Mouse (Mus musculus): Measurements from ENCODE around the gene Upk2. TPM values are rescaled to one million over a fixed set of nuclear protein-coding genes. Genes with fewer than 3 reads are reported as not detected.
"Not testable (repeated sequence)": the region's sequence is repeated elsewhere in the genome, so short reads cannot be mapped to it uniquely, and the experiment has no call there.

The Upk2 gene
- total and polyA plus RNA-seq, 3 experiments, result 0.53 TPM; not detected in 2

DNA sequence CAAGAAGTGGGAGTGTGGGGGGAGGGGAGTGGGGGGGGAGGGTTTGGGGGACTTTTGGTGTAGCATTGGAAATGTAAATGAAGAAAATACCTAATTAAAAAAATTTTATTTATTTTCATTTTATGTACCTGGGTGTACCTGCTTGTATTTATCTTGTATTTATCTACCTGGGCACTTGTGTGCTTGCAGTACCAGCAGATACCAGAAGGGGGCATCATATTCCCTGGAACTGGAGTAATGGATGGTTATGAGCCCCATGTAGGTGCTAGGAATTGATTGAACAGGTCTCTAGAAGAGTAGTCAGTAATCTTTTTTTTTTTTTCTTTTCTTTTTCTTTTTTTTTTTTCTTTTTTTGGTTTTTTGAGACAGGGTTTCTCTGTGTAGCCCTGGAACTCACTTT, 4.4 kb downstream of the Upk2 start:
- no peak overlapping the region for H3K27ac ChIP-seq
- H3K36me3 ChIP-seq (ENCODE audit: control insufficient read depth, insufficient read depth, low read length), result no peaks in the 10 kb centered on the region
- TF ChIP-seq CTCF (IDR thresholded peaks at IDR 0.05), result peak; percentile 67
- no peak for TF ChIP-seq EP300 (IDR thresholded peaks at IDR 0.05; ENCODE audit: insufficient read depth, low read depth, low read length)
- intact Hi-C loops (cut with DNase I), result no loop called here
- no peaks in the 10 kb centered on the region for H3K79me2 ChIP-seq (replicated peaks; ENCODE audit: control insufficient read depth, insufficient read depth, low read length)
- H3K4me3 ChIP-seq, result no peak overlapping the region
- H3K4me1 ChIP-seq (ENCODE audit: control insufficient read depth, insufficient read depth, low read length), result no peaks in the 10 kb centered on the region
- no peak overlapping the region for H3K9ac ChIP-seq (ENCODE audit: low read depth, low read length)
- H3K27me3 ChIP-seq (ENCODE audit: control insufficient read depth, insufficient read depth, low read length), result no peaks in the 10 kb centered on the region
- DNase-seq, result no peak

GRCm38 (mm10) chr9:44444402-44445025, 10.3 kb downstream of the Upk2 start:
- WGBS, result 83% methylated on average over 7 of the region's 7 CpGs
- H3K27ac ChIP-seq; H3K4me3 ChIP-seq; intact Hi-C loops (cut with DNase I); H3K79me2 ChIP-seq (replicated peaks; ENCODE audit: control insufficient read depth, insufficient read depth, low read length); H3K36me3 ChIP-seq (ENCODE audit: control insufficient read depth, insufficient read depth, low read length); H3K9ac ChIP-seq (ENCODE audit: low read depth, low read length); DNase-seq; H3K4me1 ChIP-seq (ENCODE audit: control insufficient read depth, insufficient read depth, low read length); H3K27me3 ChIP-seq (ENCODE audit: control insufficient read depth, insufficient read depth, low read length): not testable (repeated sequence)

DNA sequence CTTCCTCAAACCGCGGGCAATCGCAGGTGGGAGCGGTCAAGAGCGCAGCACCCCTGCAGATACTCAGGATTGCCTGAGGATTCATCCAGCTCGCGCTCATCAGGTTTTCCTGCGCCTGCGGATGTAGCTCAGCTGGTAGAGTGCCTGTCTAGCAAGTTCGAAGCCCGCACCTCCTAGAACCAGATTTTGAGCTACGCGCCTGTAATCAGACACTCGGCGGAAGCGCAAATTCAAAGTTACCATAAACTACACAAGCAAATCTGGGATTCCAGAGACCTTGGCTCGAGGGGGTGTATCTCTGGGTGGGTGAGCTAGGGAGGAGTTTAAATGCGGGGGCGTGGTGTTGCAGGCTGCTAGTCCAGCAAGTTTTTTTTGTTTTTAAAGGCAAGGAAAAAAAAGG, 13.8 kb downstream of the Upk2 start, which contains the start of gene Foxr1:
Foxr1 (minus strand) TSS at position 176 of the 400 bp plus-strand sequence.
- Histone ChIP-seq H3K27me3 (ENCODE audit: control insufficient read depth, insufficient read depth, low read length) (no peaks in the 10 kb centered on the region; the same call in 1 of the 2 replicates), H3K36me3 (ENCODE audit: control insufficient read depth, insufficient read depth, low read length) (no peaks in the 10 kb centered on the region), H3K27ac (no peak within 1 kb of the TSS), H3K79me2 (replicated peaks; ENCODE audit: control insufficient read depth, insufficient read depth, low read length) (no peaks in the 10 kb centered on the region), H3K4me3 (no peak within 1 kb of the TSS), H3K9ac (ENCODE audit: low read depth, low read length) (no peak within 1 kb of the TSS), H3K4me1 (ENCODE audit: control insufficient read depth, insufficient read depth, low read length) (no peaks in the 10 kb centered on the region)
- TF ChIP-seq POLR2A (IDR thresholded peaks at IDR 0.05; ENCODE audit: insufficient read depth, low read depth, low read length) (no peak), EP300 (IDR thresholded peaks at IDR 0.05; ENCODE audit: insufficient read depth, low read depth, low read length) (no peak), CTCF (IDR thresholded peaks at IDR 0.05) (no peak)
- 65% methylated on average over 19 of the region's 19 CpGs for WGBS
- intact Hi-C loops (cut with DNase I), result no loop called here
- no peak for DNase-seq

DNA sequence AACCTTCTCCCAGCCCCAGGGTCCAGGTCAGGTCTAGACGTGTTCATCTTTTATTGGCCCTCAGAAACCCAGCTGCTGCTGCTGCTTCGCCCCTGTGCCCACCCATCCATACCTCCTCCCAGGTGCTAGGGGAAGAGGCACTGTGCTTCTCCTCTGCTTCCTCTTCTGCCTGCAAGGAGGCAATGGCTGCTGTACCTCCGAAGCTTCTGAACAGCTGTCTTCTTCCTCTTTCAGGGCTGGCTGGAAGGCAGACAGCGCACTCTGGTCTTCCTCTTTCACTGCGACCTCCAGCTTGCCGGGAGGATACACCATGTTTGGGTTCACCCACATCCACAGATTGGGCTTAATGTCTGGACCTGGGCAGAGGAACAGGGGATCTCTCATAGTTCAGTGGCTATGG, 19.0 kb downstream of the Upk2 start:
- no peaks in the 10 kb centered on the region for H3K79me2 ChIP-seq (replicated peaks; ENCODE audit: control insufficient read depth, insufficient read depth, low read length)
- H3K4me3 ChIP-seq, result no peak overlapping the region
- TF ChIP-seq CTCF (IDR thresholded peaks at IDR 0.05) (no peak), EP300 (IDR thresholded peaks at IDR 0.05; ENCODE audit: insufficient read depth, low read depth, low read length) (no peak), POLR2A (IDR thresholded peaks at IDR 0.05; ENCODE audit: insufficient read depth, low read depth, low read length) (no peak)
- no peaks in the 10 kb centered on the region; the same call in 1 of the 2 replicates for H3K27me3 ChIP-seq (ENCODE audit: control insufficient read depth, insufficient read depth, low read length)
- no peaks in the 10 kb centered on the region for H3K4me1 ChIP-seq (ENCODE audit: control insufficient read depth, insufficient read depth, low read length)
- H3K36me3 ChIP-seq (ENCODE audit: control insufficient read depth, insufficient read depth, low read length), result no peaks in the 10 kb centered on the region
- DNase-seq, result peak in 1 of 2 experiments; percentile 39
- intact Hi-C loops (cut with DNase I), result no loop called here
- WGBS, result 75% methylated on average over 6 of the region's 6 CpGs
- no peak overlapping the region for H3K9ac ChIP-seq (ENCODE audit: low read depth, low read length)
- no peak overlapping the region for H3K27ac ChIP-seq

GRCm38 (mm10) chr9:44432577-44433185, 22.1 kb downstream of the Upk2 start:
- H3K27me3 ChIP-seq (ENCODE audit: control insufficient read depth, insufficient read depth, low read length), result no peaks in the 10 kb centered on the region
- H3K36me3 ChIP-seq (ENCODE audit: control insufficient read depth, insufficient read depth, low read length), result no peaks in the 10 kb centered on the region
- H3K27ac ChIP-seq, result no peak overlapping the region
- no peaks in the 10 kb centered on the region for H3K4me1 ChIP-seq (ENCODE audit: control insufficient read depth, insufficient read depth, low read length)
- H3K9ac ChIP-seq (ENCODE audit: low read depth, low read length), result no peak overlapping the region
- intact Hi-C loops (cut with DNase I), result no loop called here
- WGBS, result 49% methylated on average over 5 of the region's 5 CpGs
- DNase-seq, result no peak
- H3K4me3 ChIP-seq, result no peak overlapping the region
- H3K79me2 ChIP-seq (replicated peaks; ENCODE audit: control insufficient read depth, insufficient read depth, low read length), result no peaks in the 10 kb centered on the region
- no peak for TF ChIP-seq CTCF (IDR thresholded peaks at IDR 0.05)
- TF ChIP-seq EP300 (IDR thresholded peaks at IDR 0.05; ENCODE audit: insufficient read depth, low read depth, low read length), result no peak
- no peak for TF ChIP-seq POLR2A (IDR thresholded peaks at IDR 0.05; ENCODE audit: insufficient read depth, low read depth, low read length)

GRCm38 (mm10) chr9:44423576-44423975, 31.2 kb downstream of the Upk2 start:
- 75% methylated on average over 4 of the region's 4 CpGs for WGBS
- DNase-seq, result no peak

More at GRCm38 (mm10) chr9:44423576-44423975, 31.2 kb downstream of the Upk2 start:
- Histone ChIP-seq H3K79me2 (replicated peaks; ENCODE audit: control insufficient read depth, insufficient read depth, low read length) (no peaks in the 10 kb centered on the region), H3K27ac (no peak overlapping the region), H3K4me1 (ENCODE audit: control insufficient read depth, insufficient read depth, low read length) (no peaks in the 10 kb centered on the region), H3K4me3 (no peak overlapping the region), H3K9ac (ENCODE audit: low read depth, low read length) (no peak overlapping the region), H3K36me3 (ENCODE audit: control insufficient read depth, insufficient read depth, low read length) (no peaks in the 10 kb centered on the region), H3K27me3 (ENCODE audit: control insufficient read depth, insufficient read depth, low read length) (no peaks in the 10 kb centered on the region)
- intact Hi-C loops (cut with DNase I), result no loop called here
- TF ChIP-seq CTCF (IDR thresholded peaks at IDR 0.05) (no peak), POLR2A (IDR thresholded peaks at IDR 0.05; ENCODE audit: insufficient read depth, low read depth, low read length) (no peak), EP300 (IDR thresholded peaks at IDR 0.05; ENCODE audit: insufficient read depth, low read depth, low read length) (no peak)

All from heart, adult 2 months (tissue).